Mouse (Mus musculus): ENCODE measurements around the gene Nav2. TPM values are rescaled to one million over a fixed set of nuclear protein-coding genes. Genes with fewer than 3 reads are reported as not detected.

Nav2 gene
- polyA plus RNA-seq, 1 experiment: 0.01 TPM

DNA sequence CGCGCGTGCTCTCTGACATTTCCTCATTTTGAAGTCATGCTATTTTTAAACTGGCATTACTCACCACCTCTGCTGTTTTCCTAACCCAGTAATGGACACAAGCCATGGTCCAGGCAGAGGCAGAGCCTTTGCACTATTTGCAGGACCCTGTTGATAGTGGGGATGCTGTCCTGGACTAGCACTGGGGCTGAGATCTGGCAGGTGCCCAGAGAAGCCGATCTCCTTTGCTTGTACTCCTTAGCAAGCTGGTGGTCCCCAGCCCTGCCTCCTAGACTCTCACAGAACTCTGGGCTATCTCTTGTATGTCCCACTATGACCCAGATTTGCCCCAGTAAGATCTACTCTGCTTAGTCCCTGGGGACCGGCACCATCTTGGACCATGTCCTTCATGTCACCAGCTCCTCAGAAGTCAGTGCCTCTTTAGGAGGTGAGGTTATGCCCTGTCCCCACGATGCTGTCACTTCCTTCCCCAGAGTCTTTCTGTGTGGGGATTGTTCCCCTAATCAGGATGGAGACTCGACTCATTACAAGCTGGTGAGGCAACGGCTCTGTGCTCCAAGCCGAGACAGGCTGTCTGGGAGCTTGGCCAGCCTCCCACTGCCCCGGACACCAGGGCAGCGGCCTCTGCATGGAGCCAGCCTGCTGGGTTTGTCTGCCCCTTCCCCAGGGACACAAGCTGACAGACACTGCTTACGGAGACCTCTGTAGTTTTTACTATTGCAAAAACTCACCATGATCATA lies 250.3 kb downstream of the Nav2 start:
- no peak for TF ChIP-seq GATA1 (IDR thresholded peaks at IDR 0.05; ENCODE audit: low read length)

- no peak for TF ChIP-seq GATA1 (IDR thresholded peaks at IDR 0.05; ENCODE audit: low read length)
Observed at GRCm38 (mm10) chr7:49159646-49160555, 251.4 kb downstream of the Nav2 start.

DNA sequence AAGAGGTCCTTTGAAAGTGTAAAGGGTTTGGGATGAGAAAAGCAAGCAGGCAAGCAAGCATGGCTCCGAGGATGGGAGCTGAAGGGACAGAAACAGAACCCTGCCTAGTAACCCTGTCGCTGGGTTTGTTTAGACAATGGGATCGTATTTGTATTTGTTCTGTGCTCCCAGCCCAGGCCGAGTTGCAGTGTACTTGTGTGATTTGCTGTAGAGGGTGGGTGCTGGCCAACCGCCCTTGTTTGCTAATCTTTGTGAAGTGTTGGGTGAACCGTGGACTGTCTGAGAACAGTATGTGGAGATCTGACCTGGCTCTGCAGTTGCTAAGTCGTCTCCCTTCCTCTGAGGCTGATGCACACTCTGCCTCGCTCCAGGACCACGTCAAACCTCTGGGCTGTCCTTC lies 253.6 kb downstream of the Nav2 start:
- no peak for TF ChIP-seq GATA1 (IDR thresholded peaks at IDR 0.05; ENCODE audit: low read length)

DNA sequence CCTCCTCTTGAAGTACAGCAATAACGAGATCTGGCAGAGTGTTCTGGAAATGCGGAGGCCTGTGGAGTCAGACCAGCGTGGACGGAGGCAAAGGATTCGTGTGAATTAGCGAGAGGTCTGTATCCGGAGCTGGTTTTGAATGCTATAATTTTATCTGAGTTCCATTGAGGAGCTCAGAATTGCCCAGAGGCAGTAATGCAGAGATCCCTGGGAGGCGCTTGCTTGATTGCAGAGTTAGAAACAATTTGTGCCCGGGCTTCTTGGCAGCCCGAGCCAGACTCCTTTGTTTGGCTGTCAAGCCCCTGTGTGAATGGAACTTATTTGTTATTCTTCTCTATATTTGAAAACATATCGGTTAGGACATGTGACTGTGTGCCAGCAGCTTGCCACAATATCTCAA lies 255.3 kb downstream of the Nav2 start:
- TF ChIP-seq GATA1 (IDR thresholded peaks at IDR 0.05; ENCODE audit: low read length): no peak

GRCm38 (mm10) chr7:49164868-49165267 lies 256.4 kb downstream of the Nav2 start:
- TF ChIP-seq GATA1 (IDR thresholded peaks at IDR 0.05; ENCODE audit: low read length): no peak

DNA sequence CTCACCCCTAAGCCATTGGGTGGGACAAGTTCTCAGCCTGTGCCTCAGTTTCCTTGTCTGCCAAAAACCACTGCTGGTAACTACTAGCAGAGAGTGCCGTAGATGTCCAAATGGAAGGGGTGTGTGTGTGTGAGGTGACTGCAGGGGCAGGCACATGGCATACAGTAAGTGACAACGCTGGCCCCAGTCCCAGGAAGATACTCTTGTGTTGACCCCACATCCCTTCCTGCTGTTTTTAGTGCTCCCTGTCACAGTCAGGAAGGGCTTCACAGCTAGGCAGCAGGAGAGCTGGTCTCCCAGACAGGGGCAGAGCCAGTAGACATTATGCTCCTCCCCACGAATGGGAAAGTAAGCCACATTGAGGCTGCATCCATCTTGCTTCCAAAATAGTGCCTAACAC lies 264.4 kb downstream of the Nav2 start:
- TF ChIP-seq GATA1 (IDR thresholded peaks at IDR 0.05; ENCODE audit: low read length): no peak

- TF ChIP-seq GATA1 (IDR thresholded peaks at IDR 0.05; ENCODE audit: low read length): no peak
Observed at GRCm38 (mm10) chr7:49175784-49176409, 267.4 kb downstream of the Nav2 start.

GRCm38 (mm10) chr7:49176590-49177201 lies 268.2 kb downstream of the Nav2 start:
- no peak for TF ChIP-seq GATA1 (IDR thresholded peaks at IDR 0.05; ENCODE audit: low read length)

GRCm38 (mm10) chr7:49178217-49178616 lies 269.7 kb downstream of the Nav2 start:
- no peak for TF ChIP-seq GATA1 (IDR thresholded peaks at IDR 0.05; ENCODE audit: low read length)

GRCm38 (mm10) chr7:49181010-49181409 lies 272.5 kb downstream of the Nav2 start:
- TF ChIP-seq GATA1 (IDR thresholded peaks at IDR 0.05; ENCODE audit: low read length): no peak

GRCm38 (mm10) chr7:49182427-49182826 lies 273.9 kb downstream of the Nav2 start:
- TF ChIP-seq GATA1 (IDR thresholded peaks at IDR 0.05; ENCODE audit: low read length): no peak

DNA sequence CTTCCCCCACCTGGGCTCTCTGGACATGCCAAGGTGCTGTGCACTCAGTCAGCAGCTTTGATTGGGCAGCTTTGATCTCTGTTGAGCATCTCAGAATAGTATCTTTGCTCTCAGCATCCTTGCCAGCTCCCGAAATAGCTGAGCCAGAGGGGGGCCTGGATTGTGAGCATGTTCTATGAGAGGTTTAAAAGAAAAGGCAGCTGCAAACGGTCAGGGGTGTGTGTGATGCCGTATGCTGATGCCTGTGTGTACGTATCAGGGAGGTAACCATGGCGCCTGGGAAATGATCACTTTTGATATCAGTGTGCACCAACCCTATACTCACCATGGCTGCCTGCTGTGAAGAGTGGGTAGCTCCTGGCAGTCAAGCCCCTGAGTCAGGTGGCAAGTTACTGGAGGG lies 275.2 kb downstream of the Nav2 start:
- no peak for TF ChIP-seq GATA1 (IDR thresholded peaks at IDR 0.05; ENCODE audit: low read length)

DNA sequence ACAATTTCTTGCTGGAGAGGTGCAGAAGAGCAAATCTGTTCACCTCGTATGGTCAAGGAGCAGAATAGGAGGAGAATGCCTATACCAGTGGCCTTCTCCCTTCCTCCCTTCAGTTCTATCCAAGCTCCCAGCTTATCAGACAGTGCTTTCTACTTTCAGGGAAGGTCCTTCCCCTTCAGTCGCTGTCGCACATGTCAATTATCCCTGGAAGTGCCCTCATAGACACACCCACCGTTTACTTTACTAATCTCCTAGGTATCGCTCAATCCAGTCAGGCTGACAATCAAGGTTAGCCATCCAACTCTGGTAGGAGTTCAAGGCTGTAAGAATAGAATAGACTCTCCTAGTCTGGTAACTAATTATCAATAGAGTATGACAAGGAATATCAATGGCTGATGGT lies 277.5 kb downstream of the Nav2 start:
- no peak for TF ChIP-seq GATA1 (IDR thresholded peaks at IDR 0.05; ENCODE audit: low read length)

DNA sequence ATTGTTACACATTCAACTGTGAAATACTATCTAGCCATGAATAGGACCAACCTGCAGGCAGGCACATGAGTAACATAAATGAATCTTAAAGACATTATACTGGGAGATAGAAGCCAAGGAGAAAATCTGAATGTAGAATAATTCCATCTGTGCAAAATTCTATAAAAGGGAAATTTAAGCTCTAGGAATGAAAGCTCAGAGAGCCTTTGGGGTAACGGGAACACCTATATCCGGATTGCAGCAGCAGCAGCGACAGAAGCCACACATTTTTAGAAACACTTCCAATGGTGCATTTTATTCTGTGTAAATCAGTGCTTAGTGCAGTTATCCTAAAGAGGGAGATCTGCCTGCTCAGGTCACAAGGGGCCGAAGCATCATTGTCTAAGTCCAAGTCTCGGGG lies 280.8 kb downstream of the Nav2 start:
- TF ChIP-seq GATA1 (IDR thresholded peaks at IDR 0.05; ENCODE audit: low read length): no peak

DNA sequence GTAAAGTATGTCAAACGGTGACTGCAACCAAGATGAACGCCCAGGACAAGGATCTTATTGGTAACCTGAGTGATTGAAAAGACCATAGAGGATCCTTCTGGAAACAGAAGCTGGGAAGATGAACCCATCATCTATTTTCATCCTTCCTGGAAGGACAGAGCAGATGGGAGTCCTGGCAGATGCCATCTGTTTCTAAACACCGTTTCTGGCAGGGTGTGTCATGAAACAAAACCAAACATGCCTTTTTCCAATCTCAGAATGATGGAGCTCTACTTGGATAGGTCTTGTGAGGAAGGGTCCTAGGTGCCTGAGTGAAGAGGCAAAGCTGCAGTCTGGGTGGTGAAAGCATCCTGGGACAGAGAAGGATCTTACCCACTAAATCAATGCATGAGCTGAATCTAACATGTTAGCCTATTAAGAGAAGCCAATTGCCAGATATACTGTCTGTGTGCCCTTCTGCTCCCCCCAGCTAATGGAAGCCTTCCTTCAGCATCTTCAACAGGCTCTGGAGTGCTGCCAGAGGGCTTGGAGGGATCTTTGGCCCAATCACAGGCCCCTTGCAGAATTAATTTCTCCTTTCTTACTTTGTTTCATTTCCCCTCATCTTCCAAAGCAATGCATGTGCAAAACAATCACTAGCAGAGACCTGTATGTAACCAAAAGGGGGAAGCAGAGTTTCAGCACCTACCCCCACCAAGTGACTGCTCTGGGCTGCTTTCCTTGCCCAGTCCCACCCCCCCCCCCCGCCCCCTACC lies 281.9 kb downstream of the Nav2 start:
- TF ChIP-seq GATA1 (IDR thresholded peaks at IDR 0.05; ENCODE audit: low read length): no peak

All from G1E-ER4 (cell line).